Mouse (Mus musculus) intestine, postnatal 0 days (tissue): ENCODE data around the gene Gm13889. TPM values are rescaled to one million over a fixed set of nuclear protein-coding genes. Genes with fewer than 3 reads are reported as not detected.

ENCODE experiments used
- ATAC-seq: fragments of 200-750 bp; cut with Nextera tagmentation; 2 replicates; pipeline ENCODE4 v1.8.0; 2017; ENCODE audit warnings: mild to moderate bottlenecking, moderate TSS enrichment, moderate library complexity
- H3K27ac ChIP-seq: fragments of 300-500 bp; sonication (generic); 2 replicates; pipeline ENCODE4 v1.5.1; 2014; ENCODE audit warnings: mild to moderate bottlenecking, low read depth, low read length, moderate library complexity
- H3K27me3 ChIP-seq: fragments of 300-500 bp; sonication (generic); replicated peaks from 2 replicates; pipeline ENCODE4 v1.6.1; 2014; ENCODE audit warnings: low read length, mixed read lengths; ENCODE audit not compliant: control insufficient read depth, insufficient read depth
- H3K36me3 ChIP-seq: fragments of 300-500 bp; sonication (generic); 2 replicates; pipeline ENCODE4 v1.6.1; 2014; ENCODE audit warnings: mild to moderate bottlenecking, moderate library complexity; ENCODE audit not compliant: control insufficient read depth, insufficient read depth
- H3K4me1 ChIP-seq: fragments of 300-500 bp; sonication (generic); replicated peaks from 2 replicates; pipeline ENCODE4 v1.6.1; 2014; ENCODE audit warnings: antibody characterized with exemption, low read length, mixed read lengths; ENCODE audit not compliant: control insufficient read depth, insufficient read depth
- H3K4me2 ChIP-seq: fragments of 300-500 bp; sonication (generic); replicated peaks from 2 replicates; pipeline ENCODE4 v1.6.1; 2014; ENCODE audit warnings: low read depth, mild to moderate bottlenecking, moderate library complexity
- H3K4me3 ChIP-seq: fragments of 300-500 bp; sonication (generic); 2 replicates; pipeline ENCODE4 v1.5.1; 2014; ENCODE audit warnings: low read depth, low read length
- H3K9ac ChIP-seq: fragments of 300-500 bp; sonication (generic); 2 replicates; pipeline ENCODE4 v1.6.1; 2014; ENCODE audit warnings: mild to moderate bottlenecking, low read depth, low read length
- H3K9me3 ChIP-seq: fragments of 300-500 bp; sonication (generic); 2 replicates; pipeline ENCODE4 v1.6.1; 2016; ENCODE audit warnings: mixed run types; ENCODE audit not compliant: control insufficient read depth
- CTCF ChIP-seq: sonication (generic); IDR thresholded peaks from 2 replicates; pipeline ENCODE4 v1.5.1; 2016; ENCODE audit warnings: low read depth, mild to moderate bottlenecking, control low read depth, antibody characterized with exemption, moderate library complexity
- WGBS: fragments of 180-500 bp; shearing (Covaris S2); extraction: QIAGEN DNeasy Blood & Tissue Kit; methylation state at CpG from one replicate; pipeline ENCODE4 v1.1.7; 2014; 5-methylcytosine and 5-hydroxymethylcytosine counted together
- polyA plus RNA-seq: library from polyadenylated mRNA; unstranded; fragments of >200 nt; fragmentation: Nextera tagmentation; extraction: Ambion mirVana; gene quantifications from 2 replicates; pipeline ENCODE4 v1.2.1, GENCODE M21; 2015

The Gm13889 gene
- polyA plus RNA-seq, 1 experiment from 2014 or later, result 33.7 TPM

DNA sequence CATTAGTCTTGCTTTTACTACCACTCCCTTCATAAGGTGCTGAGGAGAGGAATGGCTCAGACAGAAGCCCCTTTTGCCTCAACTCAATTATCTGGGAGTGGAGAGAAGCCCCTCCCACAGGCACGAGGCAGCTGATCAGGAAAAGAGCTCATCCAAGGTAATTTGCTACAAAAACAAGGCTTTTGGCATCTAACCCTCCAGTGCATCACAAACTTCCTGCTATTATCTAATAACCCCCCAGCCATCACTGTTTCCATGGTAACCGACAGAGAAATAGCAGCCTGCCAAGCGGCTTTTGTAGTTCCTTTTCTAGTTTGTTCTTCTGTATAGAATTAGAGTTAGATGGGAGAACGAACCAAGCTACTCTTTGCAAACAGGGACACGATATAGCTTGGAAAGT is 35.3 kb upstream of the Gm13889 start:
- Histone ChIP-seq H3K9me3 (no peaks in the 10 kb centered on the region), H3K9ac (no peak overlapping the region), H3K4me1 (no peaks in the 10 kb centered on the region), H3K4me2 (no peak overlapping the region), H3K27me3 (no peaks in the 10 kb centered on the region), H3K27ac (no peak overlapping the region), H3K4me3 (no peak overlapping the region), H3K36me3 (peaks cover 92% of the 10 kb centered on the region)
- no peak for TF ChIP-seq CTCF
- WGBS, result 64% methylated on average over 5 of the region's 5 CpGs
- ATAC-seq, result no peak

DNA sequence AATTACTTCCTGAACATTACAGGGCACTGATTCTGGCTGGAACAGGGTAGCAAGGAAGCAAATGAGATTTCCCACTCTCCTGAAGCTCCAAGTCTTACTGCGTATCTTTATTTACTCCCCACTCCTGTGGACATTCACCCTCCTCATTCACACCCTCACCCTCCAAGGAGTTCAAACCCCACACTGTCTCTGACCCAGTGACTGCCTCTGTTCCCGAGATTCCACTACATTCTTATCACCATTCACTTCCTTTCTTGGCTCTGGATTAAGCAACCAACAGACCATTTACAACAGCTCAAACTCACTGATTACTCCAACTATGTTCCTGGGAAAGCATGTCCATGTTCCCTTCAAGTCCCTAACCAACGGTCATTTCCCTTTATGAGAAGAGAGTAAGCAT is 34.3 kb upstream of the Gm13889 start:
- Histone ChIP-seq H3K36me3 (peaks cover 92% of the 10 kb centered on the region), H3K9me3 (no peaks in the 10 kb centered on the region), H3K4me2 (no peak overlapping the region), H3K9ac (no peak overlapping the region), H3K27ac (no peak overlapping the region; the same call in 1 of the 2 replicates), H3K4me3 (no peak overlapping the region), H3K4me1 (no peaks in the 10 kb centered on the region), H3K27me3 (no peaks in the 10 kb centered on the region)
- TF ChIP-seq CTCF, result no peak
- WGBS, result 53% methylated on average over 3 of the region's 3 CpGs
- no peak for ATAC-seq

DNA sequence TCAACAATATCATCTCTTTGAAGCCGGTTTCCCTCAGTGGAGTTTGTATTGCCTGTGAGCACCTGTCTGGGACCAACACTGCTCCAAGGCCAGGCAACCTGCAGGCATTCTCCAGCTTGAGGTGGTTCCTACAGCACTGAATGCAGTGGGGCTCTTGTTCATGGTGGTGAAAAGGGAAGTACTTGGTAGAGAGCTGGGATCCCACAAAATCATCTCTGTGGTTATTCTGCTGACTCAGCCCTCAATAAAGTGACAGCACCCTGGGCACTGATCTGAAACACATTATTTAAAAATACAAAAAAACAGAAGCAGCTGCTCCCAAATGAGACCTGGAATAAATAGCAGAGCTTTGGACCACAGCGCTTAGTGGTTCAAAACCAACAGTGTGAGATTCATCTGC is 31.4 kb upstream of the Gm13889 start:
- no peak for ATAC-seq
- no peak overlapping the region for H3K9ac ChIP-seq
- no peaks in the 10 kb centered on the region for H3K9me3 ChIP-seq
- no peak overlapping the region for H3K27ac ChIP-seq
- H3K4me2 ChIP-seq, result no peak overlapping the region
- 84% methylated on average over 2 of the region's 2 CpGs for WGBS
- peaks cover 75% of the 10 kb centered on the region for H3K36me3 ChIP-seq
- no peak for TF ChIP-seq CTCF
- H3K4me1 ChIP-seq, result no peaks in the 10 kb centered on the region
- H3K4me3 ChIP-seq, result no peak overlapping the region
- no peaks in the 10 kb centered on the region for H3K27me3 ChIP-seq

- ATAC-seq, result no peak; the same call in 1 of the 2 replicates
- Histone ChIP-seq H3K4me2 (no peak overlapping the region), H3K27me3 (no peaks in the 10 kb centered on the region), H3K4me1 (no peaks in the 10 kb centered on the region), H3K9me3 (no peaks in the 10 kb centered on the region), H3K36me3 (peaks cover 50% of the 10 kb centered on the region), H3K4me3 (no peak overlapping the region), H3K27ac (peak overlapping the region; percentile 54), H3K9ac (no peak overlapping the region)
- WGBS, result 49% methylated on average over 4 of the region's 4 CpGs
- TF ChIP-seq CTCF, result peak; percentile 27; the same call in 1 of the 2 replicates
These were observed 25.6 kb upstream of the Gm13889 start for GRCm38 (mm10) chr2:93982457-93983235.

DNA sequence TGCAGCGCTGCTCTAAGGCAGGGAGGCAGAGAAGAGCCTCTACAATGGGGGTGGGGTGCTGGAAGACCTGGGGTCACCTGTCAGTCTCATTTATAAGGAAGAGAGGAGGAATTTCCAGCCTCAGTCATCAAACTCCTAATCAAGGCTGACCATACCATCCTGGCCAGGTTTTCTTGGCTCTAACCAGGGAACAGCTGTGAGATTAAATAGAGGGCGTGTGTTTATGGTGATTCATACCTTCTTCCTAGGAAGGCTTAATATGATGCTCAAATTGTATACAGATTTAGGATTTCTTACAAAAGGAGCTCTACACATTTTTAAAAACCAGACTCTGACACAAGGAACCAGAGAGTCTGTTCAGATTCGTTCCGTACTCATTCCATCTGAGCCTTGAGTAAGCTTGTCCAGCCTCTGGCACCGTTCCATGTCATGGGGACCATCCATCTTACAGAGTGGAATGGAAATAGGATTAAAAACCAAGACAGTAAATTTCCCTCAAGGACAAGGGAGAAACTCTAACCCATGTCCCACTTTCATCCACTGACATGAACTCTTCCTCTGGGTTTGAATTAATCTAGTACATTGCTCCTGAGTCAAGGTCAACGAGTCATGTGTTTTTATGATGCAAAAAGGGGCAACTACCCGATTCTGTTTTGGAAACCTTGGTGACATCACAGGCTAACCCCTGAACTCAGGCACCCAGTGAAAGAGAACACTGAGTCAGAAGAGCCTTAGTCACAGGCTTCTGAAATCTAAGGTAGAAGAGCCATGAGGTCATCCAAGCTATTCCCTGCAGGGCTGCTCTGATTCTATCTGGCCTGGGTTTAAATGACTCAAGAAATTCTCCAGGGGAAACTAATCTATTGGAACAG is 22.5 kb upstream of the Gm13889 start:
- Histone ChIP-seq H3K9ac (no peak overlapping the region), H3K27me3 (no peaks in the 10 kb centered on the region), H3K9me3 (no peaks in the 10 kb centered on the region), H3K36me3 (peaks cover 27% of the 10 kb centered on the region), H3K4me3 (no peak overlapping the region), H3K4me1 (no peaks in the 10 kb centered on the region; the same call in 1 of the 2 replicates), H3K27ac (peak overlapping the region; percentile 23; the same call in 1 of the 2 replicates), H3K4me2 (no peak overlapping the region)
- no peak for ATAC-seq
- no peak for TF ChIP-seq CTCF
- 71% methylated on average over 7 of the region's 7 CpGs for WGBS

DNA sequence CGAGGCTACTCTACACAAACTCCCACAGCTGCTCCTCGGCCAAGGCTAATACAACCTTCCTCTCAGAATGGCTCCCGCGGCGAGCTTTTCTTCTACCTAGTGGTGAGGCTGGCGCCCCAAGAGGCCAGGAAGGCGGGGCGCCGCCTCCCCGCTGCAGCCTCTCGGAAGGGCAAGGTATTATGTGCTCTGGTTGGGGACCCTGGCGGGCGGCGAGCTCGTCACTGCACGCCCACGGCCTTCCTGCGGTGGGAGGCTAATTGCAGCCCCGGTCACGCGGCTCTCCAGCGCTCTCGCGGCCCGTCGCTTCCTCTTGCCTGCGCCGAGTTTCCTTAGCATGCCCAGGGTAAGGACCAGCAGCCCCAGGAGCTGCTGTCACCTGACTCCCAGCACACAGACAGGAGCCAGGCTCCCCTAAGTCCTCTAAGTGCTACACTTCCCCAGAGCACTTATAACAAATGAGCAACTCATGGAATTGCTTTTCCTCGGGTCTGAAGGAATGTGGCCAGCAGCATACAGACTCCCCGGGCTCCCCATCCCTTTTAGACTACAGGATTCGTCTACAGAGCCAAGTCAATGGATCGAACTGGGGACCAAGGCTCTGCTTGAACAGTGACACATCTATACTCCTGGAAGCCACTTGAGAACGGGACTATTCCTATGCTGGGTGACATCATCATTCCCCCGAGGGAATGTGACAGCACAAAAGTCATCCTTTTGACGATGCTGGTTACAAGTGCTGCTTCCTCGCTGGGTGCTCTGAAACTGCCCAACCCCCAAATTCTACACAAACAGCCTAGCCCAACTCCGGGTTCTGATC is 19.6 kb upstream of the Gm13889 start:
- peak overlapping the region; percentile 40 for H3K9ac ChIP-seq
- no peaks in the 10 kb centered on the region for H3K9me3 ChIP-seq
- peak; percentile 62 for TF ChIP-seq CTCF
- peaks cover 17% of the 10 kb centered on the region for H3K36me3 ChIP-seq
- peak overlapping the region; percentile 35 for H3K4me3 ChIP-seq
- WGBS, result under 1% methylated on average over 37 of the region's 37 CpGs
- peak overlapping the region; percentile 64 for H3K27ac ChIP-seq
- no peaks in the 10 kb centered on the region for H3K27me3 ChIP-seq
- H3K4me2 ChIP-seq, result peak overlapping the region; percentile 77
- peak; percentile 65 for ATAC-seq
- no peaks in the 10 kb centered on the region; the same call in 1 of the 2 replicates for H3K4me1 ChIP-seq
